ENCODE assay signal across 14 mouse cellular contexts in the genomic region with DNA sequence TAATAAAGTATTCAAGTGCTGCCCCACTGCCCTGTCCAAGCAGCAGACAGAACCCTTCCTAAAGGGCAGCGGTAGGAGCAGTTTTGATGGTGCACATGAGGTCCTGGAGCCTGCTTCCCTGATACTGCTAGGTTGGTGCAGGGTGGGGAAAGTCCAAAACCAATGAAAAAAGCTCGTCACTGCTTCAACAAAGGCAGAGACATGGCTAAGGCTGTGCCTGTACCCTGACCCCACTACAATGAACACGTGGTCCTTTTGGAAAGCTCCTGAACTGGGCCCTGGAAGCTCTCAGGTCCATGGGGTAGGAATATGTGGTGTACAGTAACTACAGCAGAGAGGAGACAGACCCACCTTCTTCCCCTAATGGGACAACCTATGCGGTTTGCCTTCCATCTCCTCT.
"Had no signal": no experiment of that assay in that cellular context is flagged by ENCODE, and none has a peak within 500 bp of the region (broad histone marks: within the 10 kb centered on the region; RNA-seq: fewer than 3 reads in every experiment).

No protein-coding gene starts in this region.

- H3K4me3 ChIP-seq: left cerebral cortex, adult 2 months; limb, embryonic 15.5 days; liver, embryonic 12.5 days; midbrain, embryonic 10.5 days; myocyte; neural tube, embryonic 15.5 days had no signal

- H3K9me3 ChIP-seq: limb, embryonic 15.5 days; liver, embryonic 12.5 days; midbrain, embryonic 10.5 days; neural tube, embryonic 15.5 days had no signal

- H3K9ac ChIP-seq: limb, embryonic 15.5 days; liver, embryonic 12.5 days; neural tube, embryonic 15.5 days had no signal

- H3K4me1 ChIP-seq: limb, embryonic 15.5 days; liver, embryonic 12.5 days; midbrain, embryonic 10.5 days; neural tube, embryonic 15.5 days had no signal

- H3K27me3 ChIP-seq: limb, embryonic 15.5 days; liver, embryonic 12.5 days; neural tube, embryonic 15.5 days had no signal

- ATAC-seq: liver, embryonic 12.5 days; lung, postnatal 0 days had no signal

- H3K4me2 ChIP-seq: limb, embryonic 15.5 days; liver, embryonic 12.5 days; neural tube, embryonic 15.5 days had no signal

- H3K36me3 ChIP-seq: limb, embryonic 15.5 days; liver, embryonic 12.5 days; midbrain, embryonic 10.5 days; neural tube, embryonic 15.5 days had no signal

- DNase-seq: kidney, adult 8-10 months; lung, postnatal 4 days; midbrain, embryonic 14.5 days; right cerebral cortex, adult 18-20 months; right cerebral cortex, postnatal 25 days; thymus, adult 2 months; thymus, postnatal 25 days had no signal

- H3K27ac ChIP-seq: left cerebral cortex, adult 2 months; limb, embryonic 15.5 days; liver, embryonic 12.5 days; midbrain, embryonic 10.5 days; neural tube, embryonic 15.5 days had no signal
